Mouse (Mus musculus) liver, postnatal 0 days (tissue): Measurements from ENCODE around the gene Arsg. TPM values are rescaled to one million over a fixed set of nuclear protein-coding genes. Genes with fewer than 3 reads are reported as not detected.
A peak's percentile ranks its signal among the peaks of the same experiment; 100 is the strongest.

Experiments
- ATAC-seq: fragments of 200-750 bp; cut with Nextera tagmentation; 2 replicates; pipeline ENCODE4 v1.8.0; 2017; ENCODE audit warnings: mild to moderate bottlenecking, moderate library complexity
- DNase-seq: peaks from one replicate; pipeline ENCODE4 v3.0.0-alpha.2; 2016
- H3K27ac ChIP-seq: fragments of 300-500 bp; sonication (generic); 2 replicates; pipeline ENCODE4 v1.5.1; 2014; ENCODE audit warnings: antibody characterized with exemption, moderate library complexity, mild to moderate bottlenecking, low read depth
- H3K27me3 ChIP-seq: fragments of 300-500 bp; sonication (generic); 2 replicates; pipeline ENCODE4 v1.6.1; 2014; ENCODE audit warnings: low read length, control low read depth, mixed read lengths; ENCODE audit not compliant: insufficient read depth
- H3K36me3 ChIP-seq: fragments of 300-500 bp; sonication (generic); replicated peaks from 2 replicates; pipeline ENCODE4 v1.6.1; 2014; ENCODE audit warnings: mild to moderate bottlenecking, control low read depth, low read length, moderate library complexity, mixed read lengths; ENCODE audit not compliant: insufficient read depth
- H3K4me1 ChIP-seq: fragments of 300-500 bp; sonication (generic); 2 replicates; pipeline ENCODE4 v1.6.1; 2014; ENCODE audit warnings: antibody characterized with exemption, mild to moderate bottlenecking, control low read depth; ENCODE audit not compliant: insufficient read depth
- H3K4me2 ChIP-seq: fragments of 300-500 bp; sonication (generic); 2 replicates; pipeline ENCODE4 v1.6.1; 2014; ENCODE audit warnings: low read depth, mild to moderate bottlenecking, low read length, moderate library complexity, mixed read lengths
- H3K4me3 ChIP-seq: fragments of 300-500 bp; sonication (generic); 2 replicates; pipeline ENCODE4 v1.5.1; 2014; ENCODE audit warnings: low read depth, low read length
- H3K9ac ChIP-seq: fragments of 300-500 bp; sonication (generic); replicated peaks from 2 replicates; pipeline ENCODE4 v1.6.1; 2014; ENCODE audit warnings: mild to moderate bottlenecking, moderate library complexity
- H3K9me3 ChIP-seq: fragments of 300-500 bp; sonication (generic); 2 replicates; pipeline ENCODE4 v1.6.1; 2016; ENCODE audit warnings: mild to moderate bottlenecking, control low read depth, low read length, mixed read lengths
- CTCF ChIP-seq: sonication (generic); IDR thresholded peaks from 2 replicates; pipeline ENCODE4 v1.5.1; 2016; ENCODE audit warnings: antibody characterized with exemption, low read depth
- EP300 ChIP-seq: IDR thresholded peaks from 2 replicates; pipeline ENCODE4 v1.6.1; 2016; ENCODE audit warnings: antibody characterized with exemption, low read depth, mild to moderate bottlenecking
- WGBS: fragments of 180-500 bp; shearing (Covaris S2); extraction: QIAGEN DNeasy Blood & Tissue Kit; methylation state at CpG from one replicate; pipeline ENCODE4 v1.1.7; 2014; ENCODE audit not compliant: insufficient replicate concordance; 5-methylcytosine and 5-hydroxymethylcytosine counted together
- polyA plus RNA-seq: library from polyadenylated mRNA; unstranded; fragments of >200 nt; fragmentation: Nextera tagmentation; extraction: Ambion mirVana; gene quantifications from 2 replicates; pipeline ENCODE4 v1.2.1, GENCODE M21; 2015

Arsg gene
- polyA plus RNA-seq, 1 experiment from 2014 or later, result 13.1 TPM

DNA sequence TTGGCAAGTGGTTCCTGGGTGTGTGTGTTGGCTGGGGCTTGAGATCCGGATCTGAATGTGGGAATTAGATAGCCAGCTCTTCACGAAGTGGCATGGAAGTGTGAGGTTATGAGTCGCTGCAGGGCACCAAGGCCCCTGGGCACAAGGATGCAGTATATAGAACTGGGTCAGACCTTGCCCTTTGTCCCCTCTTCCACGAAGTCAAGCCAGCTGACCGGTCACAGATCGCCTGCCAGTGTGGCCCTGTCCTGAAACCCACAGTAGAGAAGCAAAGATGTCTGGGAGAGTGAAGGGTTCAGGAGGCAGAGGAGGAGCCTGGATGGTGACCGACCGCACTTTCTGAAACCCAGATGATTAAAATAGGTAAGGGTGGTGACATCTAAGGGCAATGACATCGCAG, 70.3 kb downstream of the Arsg start:
- Histone ChIP-seq H3K4me3 (no peak overlapping the region), H3K27me3 (no peaks in the 10 kb centered on the region), H3K4me2 (no peak overlapping the region), H3K27ac (peak overlapping the region; percentile 3; the same call in 1 of the 2 replicates), H3K36me3 (no peaks in the 10 kb centered on the region), H3K9ac (no peak overlapping the region), H3K4me1 (peaks cover 40% of the 10 kb centered on the region), H3K9me3 (no peaks in the 10 kb centered on the region)
- no peak for ATAC-seq
- DNase-seq, result no peak
- no peak for TF ChIP-seq CTCF
- TF ChIP-seq EP300, result no peak
- WGBS, result 76% methylated on average over 9 of the region's 9 CpGs

- H3K4me3 ChIP-seq, result no peak overlapping the region
- no peak for TF ChIP-seq CTCF
- no peak for TF ChIP-seq EP300
- H3K27me3 ChIP-seq, result no peaks in the 10 kb centered on the region
- ATAC-seq, result no peak
- H3K4me1 ChIP-seq, result peaks cover 47% of the 10 kb centered on the region
- peak overlapping the region; percentile 11; the same call in 1 of the 2 replicates for H3K27ac ChIP-seq
- 78% methylated on average over 7 of the region's 7 CpGs for WGBS
- no peak overlapping the region for H3K9ac ChIP-seq
- DNase-seq, result no peak
- H3K4me2 ChIP-seq, result no peak overlapping the region
- no peaks in the 10 kb centered on the region for H3K36me3 ChIP-seq
- H3K9me3 ChIP-seq, result no peaks in the 10 kb centered on the region
Measured at GRCm38 (mm10) chr11:109544432-109544831, 71.3 kb downstream of the Arsg start.

GRCm38 (mm10) chr11:109545265-109545664, 72.1 kb downstream of the Arsg start:
- peak; percentile 28 for TF ChIP-seq CTCF
- peak; percentile 71 for TF ChIP-seq EP300
- no peaks in the 10 kb centered on the region for H3K27me3 ChIP-seq
- no peak overlapping the region for H3K4me3 ChIP-seq
- H3K9ac ChIP-seq, result no peak overlapping the region
- H3K27ac ChIP-seq, result peak overlapping the region; percentile 77
- ATAC-seq, result peak; percentile 56
- peak overlapping the region; percentile 51 for H3K4me2 ChIP-seq
- H3K36me3 ChIP-seq, result no peaks in the 10 kb centered on the region
- peak; percentile 61 for DNase-seq
- peaks cover 49% of the 10 kb centered on the region for H3K4me1 ChIP-seq
- 42% methylated on average over 7 of the region's 7 CpGs for WGBS
- H3K9me3 ChIP-seq, result no peaks in the 10 kb centered on the region

DNA sequence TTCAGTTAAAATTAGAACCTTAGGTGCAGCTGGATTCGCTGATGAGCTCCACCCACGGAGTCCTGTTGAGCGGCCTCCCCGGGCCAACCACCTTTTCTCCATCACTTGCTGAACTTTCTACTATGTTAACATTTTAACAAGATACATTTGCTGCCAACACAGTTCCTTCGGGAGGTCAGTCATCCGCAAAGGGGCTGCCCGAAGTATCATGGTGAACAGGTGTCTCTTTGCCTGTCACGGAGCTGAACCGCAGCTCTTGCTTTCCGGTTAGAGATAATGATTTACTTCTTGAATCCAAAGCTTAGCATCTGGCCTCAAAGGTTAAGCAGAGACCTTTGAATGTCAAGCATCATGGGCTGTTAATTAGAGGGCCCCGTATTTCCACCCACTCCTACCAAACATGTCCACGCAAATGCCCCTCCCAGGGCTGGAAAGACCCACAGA, 72.5 kb downstream of the Arsg start:
- Histone ChIP-seq H3K4me2 (peak overlapping the region; percentile 51), H3K9ac (peak overlapping the region; percentile 44), H3K27me3 (no peaks in the 10 kb centered on the region), H3K36me3 (no peaks in the 10 kb centered on the region), H3K4me1 (peaks cover 49% of the 10 kb centered on the region), H3K4me3 (no peak overlapping the region), H3K9me3 (no peaks in the 10 kb centered on the region), H3K27ac (peak overlapping the region; percentile 77)
- ATAC-seq, result peak; percentile 0; the same call in 1 of the 2 replicates
- DNase-seq, result no peak
- 37% methylated on average over 12 of the region's 12 CpGs for WGBS
- TF ChIP-seq EP300 (no peak), CTCF (no peak)

- H3K27ac ChIP-seq, result peak overlapping the region; percentile 25; the same call in 1 of the 2 replicates
- no peak overlapping the region for H3K4me2 ChIP-seq
- no peaks in the 10 kb centered on the region for H3K27me3 ChIP-seq
- H3K4me1 ChIP-seq, result peaks cover 49% of the 10 kb centered on the region
- 69% methylated on average over 16 of the region's 16 CpGs for WGBS
- ATAC-seq (no peak), DNase-seq (no peak)
- TF ChIP-seq CTCF (no peak), EP300 (no peak)
- no peaks in the 10 kb centered on the region for H3K9me3 ChIP-seq
- H3K9ac ChIP-seq, result no peak overlapping the region
- no peaks in the 10 kb centered on the region for H3K36me3 ChIP-seq
- H3K4me3 ChIP-seq, result no peak overlapping the region
Measured at GRCm38 (mm10) chr11:109546305-109547001, 73.3 kb downstream of the Arsg start.

GRCm38 (mm10) chr11:109547652-109548051, 74.5 kb downstream of the Arsg start:
- H3K9me3 ChIP-seq, result no peaks in the 10 kb centered on the region
- DNase-seq, result no peak
- TF ChIP-seq EP300, result no peak
- TF ChIP-seq CTCF, result no peak
- H3K9ac ChIP-seq, result no peak overlapping the region
- peaks cover 52% of the 10 kb centered on the region for H3K4me1 ChIP-seq
- no peak for ATAC-seq
- H3K4me3 ChIP-seq, result no peak overlapping the region
- H3K4me2 ChIP-seq, result no peak overlapping the region
- no peaks in the 10 kb centered on the region for H3K36me3 ChIP-seq
- 0 out of 2 replicates have a peak overlapping the region, but pooled peaks have one; percentile 32 for H3K27ac ChIP-seq
- 83% methylated on average over 1 of the region's 1 CpGs for whole genome bisulfite sequencing
- H3K27me3 ChIP-seq, result no peaks in the 10 kb centered on the region
